Mouse (Mus musculus) C2C12 (cell line): ENCODE data around the gene Skap1. TPM values are rescaled to one million over a fixed set of nuclear protein-coding genes. Genes with fewer than 3 reads are reported as not detected.

Experiments
- H3K27me3 ChIP-seq: one replicate; pipeline ENCODE4 v1.6.1; 2011; ENCODE audit not compliant: control insufficient read depth, insufficient read depth, insufficient read length
- H3K36me3 ChIP-seq: one replicate; pipeline ENCODE4 v1.6.1; 2011; ENCODE audit not compliant: control insufficient read depth, insufficient read depth
- H3K4me3 ChIP-seq: one replicate; pipeline ENCODE4 v1.5.1; 2011; ENCODE audit warnings: mild to moderate bottlenecking, control low read depth; ENCODE audit not compliant: poor library complexity, insufficient read depth, severe bottlenecking
- H3K79me2 ChIP-seq: one replicate; pipeline ENCODE4 v1.6.1; 2011; ENCODE audit not compliant: control insufficient read depth, insufficient read depth
- H3K79me3 ChIP-seq: one replicate; pipeline ENCODE4 v1.6.1; 2011; ENCODE audit warnings: low read depth, control low read depth
- H3ac ChIP-seq: one replicate; pipeline ENCODE3; 2011; ENCODE audit warnings: low read depth; ENCODE audit not compliant: control insufficient read depth, insufficient read length
- CEBPB ChIP-seq: IDR thresholded peaks from one replicate; pipeline ENCODE4 v1.6.1; 2011; ENCODE audit warnings: low read depth, mild to moderate bottlenecking, control low read depth, moderate library complexity
- CTCF ChIP-seq: IDR thresholded peaks from one replicate; pipeline ENCODE4 v1.5.1; 2011; ENCODE audit not compliant: control insufficient read depth, insufficient read depth, insufficient read length
- FOSL1 ChIP-seq: IDR thresholded peaks from one replicate; pipeline ENCODE4 v1.8.0; 2011; ENCODE audit warnings: mild to moderate bottlenecking, low read length; ENCODE audit not compliant: poor library complexity, insufficient read depth, severe bottlenecking
- MAX ChIP-seq: IDR thresholded peaks from one replicate; pipeline ENCODE4 v1.6.1; 2011; ENCODE audit warnings: mild to moderate bottlenecking, control low read depth
- MYOD1 ChIP-seq: IDR thresholded peaks from one replicate; pipeline ENCODE4 v1.6.1; 2011; ENCODE audit warnings: low read depth; ENCODE audit not compliant: control insufficient read depth, insufficient read length
- MYOG ChIP-seq: IDR thresholded peaks from one replicate; pipeline ENCODE4 v1.6.1; 2011; ENCODE audit not compliant: control insufficient read depth, insufficient read length; ENCODE audit errors: extremely low read depth
- USF1 ChIP-seq: IDR thresholded peaks from one replicate; pipeline ENCODE4 v1.6.1; 2011; ENCODE audit warnings: low read depth, mild to moderate bottlenecking, control low read depth, moderate library complexity
- polyA plus RNA-seq: library from polyadenylated mRNA; unstranded; fragments of >200 nt; fragmentation: generic; extraction: Trizol; gene quantifications from one replicate; pipeline ENCODE4 v1.2.1, GENCODE M21; 2012; ENCODE audit warnings: missing spikeins

The Skap1 gene
- polyA plus RNA-seq, 1 experiment: 0.04 TPM

DNA sequence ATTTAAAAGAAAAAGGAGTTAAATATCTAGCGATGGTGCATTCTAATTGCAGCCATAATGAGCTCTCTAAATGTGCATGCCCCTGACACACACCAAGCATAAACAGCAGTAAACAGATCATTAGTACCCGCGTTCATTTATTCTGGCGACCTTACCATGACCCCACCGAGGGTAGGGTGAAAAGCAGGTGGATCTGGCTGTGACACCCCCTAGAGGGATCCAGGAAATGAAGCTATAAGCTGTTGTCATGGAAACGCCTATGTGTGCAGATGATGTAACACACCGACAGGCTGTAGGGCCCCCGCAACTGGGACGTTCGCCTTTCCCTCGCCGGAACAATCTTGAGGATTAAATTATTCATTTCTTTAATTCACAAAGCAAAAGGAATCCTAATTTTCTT lies 277.6 kb downstream of the Skap1 start:
- Histone ChIP-seq H3ac (no peak overlapping the region), H3K36me3 (no peaks in the 10 kb centered on the region), H3K79me2 (no peaks in the 10 kb centered on the region), H3K79me3 (no peaks in the 10 kb centered on the region), H3K4me3 (no peak overlapping the region), H3K27me3 (peaks cover 33% of the 10 kb centered on the region)
- TF ChIP-seq MYOD1: no peak
- TF ChIP-seq MYOG: no peak
- TF ChIP-seq FOSL1: no peak
- no peak for TF ChIP-seq CEBPB
- TF ChIP-seq USF1: no peak
- TF ChIP-seq MAX: no peak
- TF ChIP-seq CTCF: no peak

DNA sequence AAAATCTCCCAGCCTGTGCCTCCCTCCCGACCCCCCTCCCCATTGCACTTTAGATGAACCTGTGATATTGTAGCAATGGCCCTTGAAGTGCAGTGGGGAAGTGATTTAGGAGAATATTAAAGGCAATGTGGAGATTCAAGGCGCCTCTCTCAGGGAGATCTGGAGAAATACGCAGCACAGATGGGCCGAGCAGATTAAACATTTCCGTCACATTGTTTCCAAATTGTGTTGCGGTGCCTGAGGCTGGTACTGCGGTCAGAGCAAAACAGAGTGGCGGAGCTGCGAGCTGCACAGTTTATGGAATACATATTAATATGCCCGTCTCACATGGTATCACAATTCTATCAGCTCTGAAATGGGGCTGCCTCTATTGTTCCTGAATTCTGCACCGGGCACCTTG lies 278.6 kb downstream of the Skap1 start:
- no peaks in the 10 kb centered on the region for H3K36me3 ChIP-seq
- no peaks in the 10 kb centered on the region for H3K79me3 ChIP-seq
- no peaks in the 10 kb centered on the region for H3K79me2 ChIP-seq
- H3K4me3 ChIP-seq: no peak overlapping the region
- TF ChIP-seq MYOD1: no peak
- TF ChIP-seq USF1: no peak
- no peak for TF ChIP-seq CTCF
- TF ChIP-seq MYOG: no peak
- TF ChIP-seq FOSL1: no peak
- no peak for TF ChIP-seq MAX
- no peak for TF ChIP-seq CEBPB
- H3ac ChIP-seq: no peak overlapping the region
- peaks cover 28% of the 10 kb centered on the region for H3K27me3 ChIP-seq

DNA sequence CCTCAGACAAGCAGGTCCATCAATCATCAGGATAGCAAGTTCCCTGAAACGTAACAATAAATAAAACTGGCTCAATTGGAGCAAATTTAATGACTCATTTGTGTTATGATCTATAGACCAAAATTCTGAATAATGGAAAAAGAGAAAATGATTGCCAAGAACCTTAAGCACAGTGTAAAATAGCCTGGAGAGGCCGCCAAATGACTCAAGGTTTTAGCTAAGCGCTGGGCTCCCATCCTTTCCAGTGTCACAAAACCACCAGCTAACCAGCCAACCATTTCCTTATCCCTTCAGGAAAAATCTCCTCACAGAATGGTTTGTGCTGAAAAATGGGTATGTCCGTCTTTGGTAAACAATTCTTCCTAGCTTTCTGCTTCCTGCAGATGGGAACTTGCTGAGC lies 279.5 kb downstream of the Skap1 start:
- TF ChIP-seq MAX (no peak), CEBPB (no peak), CTCF (no peak), FOSL1 (no peak), USF1 (no peak), MYOD1 (no peak), MYOG (no peak)
- H3ac ChIP-seq: no peak overlapping the region
- H3K79me3 ChIP-seq: no peaks in the 10 kb centered on the region
- H3K36me3 ChIP-seq: no peaks in the 10 kb centered on the region
- peaks cover 22% of the 10 kb centered on the region for H3K27me3 ChIP-seq
- no peaks in the 10 kb centered on the region for H3K79me2 ChIP-seq
- no peak overlapping the region for H3K4me3 ChIP-seq

DNA sequence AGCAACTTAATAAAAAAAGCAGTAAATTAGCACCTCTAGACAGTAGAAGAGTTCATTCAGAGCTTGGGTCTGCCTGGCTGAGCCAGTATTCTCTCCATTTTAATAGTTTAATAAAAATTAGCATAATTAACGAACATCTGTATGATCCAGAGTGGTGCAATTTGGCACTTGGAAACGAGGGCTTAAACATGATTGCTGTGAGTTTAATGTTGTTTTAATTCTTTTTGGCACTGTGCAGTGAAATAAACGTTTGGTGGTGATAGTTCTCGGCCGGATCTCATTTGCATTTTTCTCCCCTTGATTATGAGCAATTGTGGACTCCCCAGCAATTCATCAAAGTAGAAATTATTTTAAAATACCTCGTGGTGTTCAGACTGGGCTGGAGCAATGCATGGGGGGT lies 282.3 kb downstream of the Skap1 start:
- Histone ChIP-seq H3K4me3 (no peak overlapping the region), H3K79me3 (no peaks in the 10 kb centered on the region), H3K27me3 (peaks cover 13% of the 10 kb centered on the region), H3ac (no peak overlapping the region), H3K36me3 (no peaks in the 10 kb centered on the region), H3K79me2 (no peaks in the 10 kb centered on the region)
- TF ChIP-seq MYOD1 (no peak), CTCF (no peak), MAX (no peak), USF1 (no peak), MYOG (no peak)

DNA sequence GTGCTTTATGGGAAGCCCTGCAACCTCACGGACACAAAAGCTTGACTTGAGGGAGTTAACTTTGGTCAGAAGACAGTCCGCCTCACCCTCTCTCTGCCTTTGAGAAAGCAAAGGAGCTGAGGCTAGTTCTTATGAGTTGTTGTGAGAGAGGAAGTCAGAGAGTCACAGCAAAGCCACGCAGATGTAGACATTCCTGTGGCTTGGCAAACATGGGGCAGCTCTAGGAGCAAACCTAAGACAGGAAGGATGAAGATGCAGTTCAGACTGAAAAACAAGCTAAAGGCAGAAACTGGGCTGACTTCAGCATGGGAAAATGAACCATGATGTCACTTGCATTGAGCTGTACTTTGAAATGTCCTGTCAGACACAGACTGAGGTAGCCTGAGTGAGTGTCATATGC lies 283.2 kb downstream of the Skap1 start:
- H3K36me3 ChIP-seq: no peaks in the 10 kb centered on the region
- H3K27me3 ChIP-seq: peaks cover 4% of the 10 kb centered on the region
- TF ChIP-seq CTCF (no peak), FOSL1 (no peak), MAX (peak; percentile 14)
- H3ac ChIP-seq: peak overlapping the region; percentile 37
- no peak overlapping the region for H3K4me3 ChIP-seq
- H3K79me3 ChIP-seq: no peaks in the 10 kb centered on the region
- H3K79me2 ChIP-seq: no peaks in the 10 kb centered on the region

DNA sequence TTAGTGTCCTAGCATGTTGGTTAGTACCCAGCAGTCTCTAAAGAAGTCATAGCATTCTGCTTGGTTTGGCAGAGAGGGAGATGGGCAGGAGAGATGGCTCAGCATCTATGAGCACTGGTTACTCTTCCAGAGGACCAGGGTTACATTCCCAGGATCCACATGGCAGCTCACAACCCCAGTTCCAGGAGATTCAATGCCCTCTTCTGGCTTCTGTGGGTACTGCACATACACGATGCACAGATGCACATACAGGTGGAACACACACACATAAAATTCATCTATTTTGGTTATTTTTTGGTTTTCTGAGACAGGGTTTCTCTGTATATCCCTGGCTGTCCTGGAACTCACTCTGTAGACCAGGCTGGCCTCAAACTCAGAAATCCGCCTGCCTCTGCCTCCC lies 290.9 kb downstream of the Skap1 start:
- Histone ChIP-seq H3K36me3 (no peaks in the 10 kb centered on the region), H3K79me2 (no peaks in the 10 kb centered on the region), H3ac (no peak overlapping the region), H3K79me3 (no peaks in the 10 kb centered on the region), H3K4me3 (no peak overlapping the region), H3K27me3 (no peaks in the 10 kb centered on the region)
- TF ChIP-seq FOSL1 (no peak), MYOD1 (no peak), USF1 (no peak), CEBPB (no peak), MAX (no peak), CTCF (no peak), MYOG (no peak)
